Mouse (Mus musculus) liver, adult 2 months (tissue): Measurements from ENCODE around the gene Gpalpp1.

Source experiments
- CTCF ChIP-seq: fragments of 200-500 bp; IDR thresholded peaks from 2 replicates; pipeline ENCODE4 v1.5.1; 2011; ENCODE audit warnings: low read depth, low read length, control low read depth
- POLR2A ChIP-seq: fragments of 200-500 bp; IDR thresholded peaks from 2 replicates; pipeline ENCODE4 v1.6.1; 2011; ENCODE audit warnings: low read length, control low read depth; ENCODE audit not compliant: insufficient read depth; ENCODE audit errors: extremely low read depth

GRCm38 (mm10) chr14:76110396-76111221 lies at the start of gene Gpalpp1, which contains the start of gene Nufip1:
- TF ChIP-seq CTCF (no peak), POLR2A (0 out of 2 replicates have a peak, but pooled peaks have one; percentile 38)
